Mouse (Mus musculus) MEL (cell line): ENCODE data around the gene Lhx2.

Source experiments
- CTCF ChIP-seq, 3 experiments: IDR thresholded peaks in 2 of 3; conservative IDR thresholded peaks in 1 of 3; 2 replicates each; pipeline ENCODE4 v1.5.1; 2011 to 2012; ENCODE audit warnings: low read length in 3 of 3, low read depth in 2 of 3, mild to moderate bottlenecking in 2 of 3, improper control_type of control experiment in 1 of 3, inconsistent platforms in 1 of 3, mixed read lengths in 1 of 3, moderate library complexity in 1 of 3; ENCODE audit not compliant: control insufficient read depth in 1 of 3, insufficient read depth in 1 of 3, poor library complexity in 1 of 3, severe bottlenecking in 1 of 3
- MAFK ChIP-seq: IDR thresholded peaks from 2 replicates; pipeline ENCODE4 v1.6.1; 2011; ENCODE audit warnings: low read depth, mild to moderate bottlenecking, low read length, improper control_type of control experiment, borderline replicate concordance
- MYB ChIP-seq: IDR thresholded peaks from 2 replicates; pipeline ENCODE4 v1.6.1; 2011; ENCODE audit warnings: mild to moderate bottlenecking, low read depth, low read length, improper control_type of control experiment
- TCF12 ChIP-seq: IDR thresholded peaks from 2 replicates; pipeline ENCODE4 v1.6.1; 2014; ENCODE audit warnings: low read depth, mild to moderate bottlenecking, inconsistent platforms, low read length, improper control_type of control experiment, moderate library complexity
- USF1 ChIP-seq: IDR thresholded peaks from 2 replicates; pipeline ENCODE4 v1.6.1; 2014; ENCODE audit warnings: low read depth, mild to moderate bottlenecking, inconsistent platforms, low read length, improper control_type of control experiment, moderate library complexity
- USF2 ChIP-seq, 2 experiments: IDR thresholded peaks; 2 replicates each; pipeline ENCODE4 v1.6.1; 2011 to 2012; ENCODE audit warnings: improper control_type of control experiment in 2 of 2, low read length in 2 of 2, borderline replicate concordance in 1 of 2, inconsistent platforms in 1 of 2, low read depth in 1 of 2, mild to moderate bottlenecking in 1 of 2; ENCODE audit not compliant: insufficient read depth in 1 of 2

- TF ChIP-seq TCF12 = no peak
- no peak for TF ChIP-seq CTCF (IDR thresholded peaks at IDR 0.05 in 2 of 3, conservative IDR thresholded peaks at IDR 0.05 in 1 of 3; ENCODE audit: control insufficient read depth in 1 of 3, insufficient read depth in 1 of 3, low read depth in 2 of 3, low read length in 3 of 3, poor library complexity in 1 of 3, severe bottlenecking in 1 of 3)
- no peak for TF ChIP-seq MYB
- no peak for TF ChIP-seq USF2 (IDR thresholded peaks at IDR 0.05; ENCODE audit: borderline replicate concordance in 1 of 2, insufficient read depth in 1 of 2, low read depth in 1 of 2, low read length in 2 of 2)
- no peak for TF ChIP-seq USF1
- no peak for TF ChIP-seq MAFK
Observed at GRCm38 (mm10) chr2:38354179-38354716, 15.2 kb downstream of the Lhx2 start.
